Mouse (Mus musculus) liver, adult 2 months (tissue): ENCODE measurements at regions not wholly inside any gene's neighbourhood (a gene's known extent, or its start where the extent isn't known, plus 50 kb on each side); places are given as distances from the start of the nearest gene placed in this dataset.

Experiments used
- CTCF ChIP-seq: fragments of 200-500 bp; IDR thresholded peaks from 2 replicates; pipeline ENCODE4 v1.5.1; 2011; ENCODE audit warnings: low read depth, low read length, control low read depth
- POLR2A ChIP-seq: fragments of 200-500 bp; IDR thresholded peaks from 2 replicates; pipeline ENCODE4 v1.6.1; 2011; ENCODE audit warnings: low read length, control low read depth; ENCODE audit not compliant: insufficient read depth; ENCODE audit errors: extremely low read depth

GRCm38 (mm10) chr11:56518486-56518885 is 477.7 kb upstream of the Nmur2 start:
- TF ChIP-seq CTCF = no peak
- no peak for TF ChIP-seq POLR2A
